Mouse (Mus musculus): ENCODE measurements around the gene Iqsec1.

GRCm38 (mm10) chr6:90754927-90755612, 233.4 kb downstream of the Iqsec1 start:
- TF ChIP-seq CTCF (IDR thresholded peaks at IDR 0.05; ENCODE audit: low read depth, low read length) (no peak), GATA2 (IDR thresholded peaks at IDR 0.05; ENCODE audit: borderline replicate concordance, low read depth, low read length) (no peak), GATA1 (IDR thresholded peaks at IDR 0.05; ENCODE audit: borderline replicate concordance, low read length) (no peak), TAL1 (conservative IDR thresholded peaks at IDR 0.05; ENCODE audit: low read depth, low read length) (no peak)
